Mouse (Mus musculus) ES-Bruce4 (cell line): Measurements from ENCODE around the gene Atp2b4.

Experiments used
- CTCF ChIP-seq: IDR thresholded peaks from one replicate; pipeline ENCODE4 v1.8.1; 2011; ENCODE audit warnings: low read depth, low read length
- POLR2A ChIP-seq: IDR thresholded peaks from one replicate; pipeline ENCODE4 v1.8.1; 2011; ENCODE audit warnings: low read length; ENCODE audit not compliant: insufficient read depth

- TF ChIP-seq CTCF (no peak), POLR2A (no peak)
These were observed 150.4 kb downstream of the Atp2b4 start for GRCm38 (mm10) chr1:133650288-133651055.
